Mouse (Mus musculus): ENCODE measurements around the gene Dnajc14.
"Not testable (repeated sequence)": the region's sequence is repeated elsewhere in the genome, so short reads cannot be mapped to it uniquely, and the experiment has no call there.

Gene Dnajc14

GRCm38 (mm10) chr10:128821358-128822056 is 17.6 kb downstream of the Dnajc14 start, which contains the start of gene Ormdl2:
Gene Ormdl2, minus strand, starts transcription at chr10:128821645.
- DNase-seq (ENCODE audit: low spot score in 2 of 2), result peak; percentile 98

- DNase-seq (ENCODE audit: low spot score in 2 of 2), result no peak
Measured at GRCm38 (mm10) chr10:128822135-128822534, 18.3 kb downstream of the Dnajc14 start.

- DNase-seq (ENCODE audit: low spot score in 2 of 2), result not testable (repeated sequence)
Measured at GRCm38 (mm10) chr10:128823087-128823486, 19.2 kb downstream of the Dnajc14 start.

- DNase-seq (ENCODE audit: low spot score in 2 of 2), result no peak
Measured at GRCm38 (mm10) chr10:128823821-128824220, 20.0 kb downstream of the Dnajc14 start.

- DNase-seq (ENCODE audit: low spot score in 2 of 2), result no peak
Measured at GRCm38 (mm10) chr10:128837400-128837799, 33.5 kb downstream of the Dnajc14 start.

- DNase-seq (ENCODE audit: low spot score in 2 of 2), result no peak
Measured at GRCm38 (mm10) chr10:128839434-128839833, 35.6 kb downstream of the Dnajc14 start.

- no peak for DNase-seq (ENCODE audit: low spot score in 2 of 2)
Measured at GRCm38 (mm10) chr10:128840612-128841011, 36.8 kb downstream of the Dnajc14 start.

GRCm38 (mm10) chr10:128843260-128843659 is 39.4 kb downstream of the Dnajc14 start:
- DNase-seq (ENCODE audit: low spot score in 2 of 2), result no peak

GRCm38 (mm10) chr10:128845516-128845915 is 41.7 kb downstream of the Dnajc14 start:
- no peak for DNase-seq (ENCODE audit: low spot score in 2 of 2)

GRCm38 (mm10) chr10:128846664-128847063 is 42.8 kb downstream of the Dnajc14 start:
- no peak for DNase-seq (ENCODE audit: low spot score in 2 of 2)

GRCm38 (mm10) chr10:128848426-128848825 is 44.6 kb downstream of the Dnajc14 start:
- no peak for DNase-seq (ENCODE audit: low spot score in 2 of 2)

- DNase-seq (ENCODE audit: low spot score in 2 of 2), result no peak
Measured at GRCm38 (mm10) chr10:128850339-128850738, 46.5 kb downstream of the Dnajc14 start.

- DNase-seq (ENCODE audit: low spot score in 2 of 2), result peak in 1 of 2 experiments; percentile 2
Measured at GRCm38 (mm10) chr10:128861176-128861575, 57.3 kb downstream of the Dnajc14 start.

GRCm38 (mm10) chr10:128866042-128866441 is 62.2 kb downstream of the Dnajc14 start:
- no peak for DNase-seq (ENCODE audit: low spot score in 2 of 2)

- no peak for DNase-seq (ENCODE audit: low spot score in 2 of 2)
Measured at GRCm38 (mm10) chr10:128866518-128866917, 62.7 kb downstream of the Dnajc14 start.

Measured in natural killer cell, adult 2 months (primary cell).